Mouse (Mus musculus) 3134 (cell line): ENCODE results near the gene Mcrs1.

Experiments used
- DNase-seq: peaks from one replicate; pipeline ENCODE4 v3.0.0-alpha.2; 2011; ENCODE audit warnings: low spot score; ENCODE audit not compliant: insufficient read length; ENCODE audit errors: extremely low read depth

Gene Mcrs1

DNA sequence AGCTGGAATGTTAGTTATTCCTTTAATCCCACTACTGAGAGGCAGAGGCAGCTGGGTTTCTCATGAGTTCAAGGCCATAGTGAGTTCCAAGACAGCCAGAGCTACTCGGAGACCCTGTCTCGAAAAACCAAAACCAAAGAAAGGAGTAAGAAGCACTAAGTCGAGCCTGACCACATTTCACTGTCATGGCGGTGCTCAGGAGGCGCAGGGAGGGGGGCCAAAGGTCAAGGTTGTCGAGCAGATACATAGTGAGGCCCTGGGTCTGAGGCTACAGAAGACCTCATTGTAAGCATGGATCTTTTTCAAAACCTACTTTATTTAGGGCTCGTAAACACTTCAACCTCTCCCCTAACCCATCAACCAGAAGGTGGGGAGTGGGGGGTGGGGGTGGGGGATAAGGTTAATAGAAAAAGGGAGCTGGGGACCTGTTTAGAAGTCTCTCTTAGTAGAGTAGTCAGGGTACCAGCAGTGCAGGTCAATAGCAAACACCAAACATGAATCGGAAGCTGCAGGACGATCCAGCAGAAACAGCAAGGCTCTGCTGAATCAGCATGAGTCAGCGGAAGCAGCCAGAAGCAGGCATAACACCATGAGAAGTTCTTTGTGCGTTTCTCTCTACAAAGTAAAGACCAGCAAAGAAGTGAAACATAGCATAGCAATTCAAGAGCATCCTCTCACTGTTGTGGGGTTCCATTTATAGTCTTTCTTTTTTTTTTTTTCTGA is 35.9 kb downstream of the Mcrs1 start:
- no peak for DNase-seq

DNA sequence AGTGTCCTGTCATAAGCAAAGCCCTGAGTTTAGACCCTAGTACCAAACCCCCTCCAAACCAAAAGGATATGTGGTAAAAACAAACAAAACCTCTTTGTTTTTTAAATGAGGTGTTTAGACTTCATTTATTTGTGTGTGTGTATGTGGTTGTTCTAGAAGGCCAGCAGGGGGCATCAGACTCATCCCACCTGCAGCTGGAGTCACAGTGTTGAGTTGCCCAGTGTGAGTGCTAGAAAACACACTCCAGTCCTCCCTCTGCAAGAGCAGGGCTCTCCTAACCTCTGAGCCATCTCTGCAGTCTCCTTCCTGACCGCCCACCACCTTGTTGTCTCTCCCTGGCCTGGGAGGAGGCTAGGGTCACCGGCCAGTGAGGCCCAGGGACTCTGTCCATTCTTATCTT is 36.8 kb downstream of the Mcrs1 start:
- peak; percentile 32 for DNase-seq

GRCm38 (mm10) chr15:99213183-99213582 is 38.6 kb downstream of the Mcrs1 start:
- DNase-seq = no peak

GRCm38 (mm10) chr15:99205959-99206358 is 45.8 kb downstream of the Mcrs1 start:
- no peak for DNase-seq

DNA sequence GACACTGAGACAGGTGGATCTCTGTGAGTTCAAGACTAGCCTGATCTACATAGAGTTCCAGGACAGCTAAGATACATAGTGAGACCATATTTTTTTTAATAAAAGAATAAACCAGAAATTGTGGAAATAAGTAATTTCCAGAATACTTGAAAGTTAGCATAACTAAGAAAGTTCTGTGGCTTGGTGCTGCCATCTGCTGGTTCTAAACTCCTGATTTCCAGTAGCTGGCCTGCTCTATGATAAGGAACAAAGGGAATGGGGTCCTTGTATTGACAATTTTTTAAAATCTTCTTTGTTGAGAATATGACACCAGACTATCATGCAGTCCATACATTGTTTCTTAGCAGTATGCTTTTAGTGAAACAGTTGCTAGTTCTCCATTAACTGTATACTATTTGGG is 53.0 kb downstream of the Mcrs1 start:
- no peak for DNase-seq

DNA sequence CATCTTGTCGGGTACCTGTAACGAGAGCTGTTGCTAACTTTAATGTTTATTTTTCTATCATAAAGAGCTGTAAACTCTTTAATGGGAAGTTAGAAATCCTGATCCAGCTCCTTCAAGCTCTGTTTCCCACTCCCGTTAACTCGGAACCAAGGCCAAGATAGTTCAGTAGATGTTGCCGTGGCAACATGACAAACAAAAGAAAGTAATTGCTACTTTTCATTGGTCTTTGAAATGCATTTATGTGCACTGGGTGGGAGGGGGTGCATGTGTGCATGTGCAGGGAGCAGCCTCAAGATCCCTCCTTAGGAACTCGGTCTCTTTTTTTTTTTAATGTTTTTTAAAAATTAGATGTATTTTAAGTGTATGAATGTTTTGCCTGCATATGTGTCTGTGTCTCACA is 56.7 kb downstream of the Mcrs1 start:
- DNase-seq = no peak

GRCm38 (mm10) chr15:99194358-99194757 is 57.4 kb downstream of the Mcrs1 start:
- DNase-seq = no peak
